Mouse (Mus musculus): ENCODE results near the gene Cped1. TPM values are rescaled to one million over a fixed set of nuclear protein-coding genes. Genes with fewer than 3 reads are reported as not detected.
A peak's percentile ranks its signal among the peaks of the same experiment; 100 is the strongest.
"Not testable (repeated sequence)": the region's sequence is repeated elsewhere in the genome, so short reads cannot be mapped to it uniquely, and the experiment has no call there.

Gene Cped1
- total and polyA plus RNA-seq, 3 experiments: 6.9 to 23.3 (median 23.0) TPM

GRCm38 (mm10) chr6:22035408-22035807 is 49.7 kb downstream of the Cped1 start:
- TF ChIP-seq EP300 (IDR thresholded peaks at IDR 0.05; ENCODE audit: insufficient read depth, low read depth, low read length): no peak
- no peak for TF ChIP-seq POLR2A (IDR thresholded peaks at IDR 0.05; ENCODE audit: insufficient read depth, low read depth, low read length)
- TF ChIP-seq CTCF (IDR thresholded peaks at IDR 0.05): no peak
- Histone ChIP-seq H3K36me3 (ENCODE audit: control insufficient read depth, insufficient read depth, low read length) (peaks cover 8% of the 10 kb centered on the region), H3K4me3 (no peak overlapping the region), H3K4me1 (ENCODE audit: control insufficient read depth, insufficient read depth, low read length) (peaks cover 12% of the 10 kb centered on the region), H3K27ac (no peak overlapping the region), H3K27me3 (ENCODE audit: control insufficient read depth, insufficient read depth, low read length) (no peaks in the 10 kb centered on the region), H3K9ac (ENCODE audit: low read depth, low read length) (no peak overlapping the region), H3K79me2 (replicated peaks; ENCODE audit: control insufficient read depth, insufficient read depth, low read length) (peaks cover 3% of the 10 kb centered on the region)
- intact Hi-C loops (cut with DNase I): no loop called here
- WGBS: 65% methylated on average over 6 of the region's 6 CpGs
- no peak for DNase-seq

- Histone ChIP-seq H3K27ac (no peak overlapping the region), H3K9ac (ENCODE audit: low read depth, low read length) (no peak overlapping the region)
These were observed 50.2 kb downstream of the Cped1 start for GRCm38 (mm10) chr6:22035895-22036294.

GRCm38 (mm10) chr6:22036396-22036795 is 50.7 kb downstream of the Cped1 start:
- Histone ChIP-seq H3K27me3 (ENCODE audit: control insufficient read depth, insufficient read depth, low read length) (no peaks in the 10 kb centered on the region), H3K79me2 (replicated peaks; ENCODE audit: control insufficient read depth, insufficient read depth, low read length) (peaks cover 3% of the 10 kb centered on the region), H3K9ac (ENCODE audit: low read depth, low read length) (no peak overlapping the region), H3K27ac (no peak overlapping the region), H3K4me1 (ENCODE audit: control insufficient read depth, insufficient read depth, low read length) (peaks cover 12% of the 10 kb centered on the region), H3K4me3 (no peak overlapping the region), H3K36me3 (ENCODE audit: control insufficient read depth, insufficient read depth, low read length) (peaks cover 8% of the 10 kb centered on the region)
- WGBS: 82% methylated on average over 8 of the region's 8 CpGs
- DNase-seq: no peak
- TF ChIP-seq CTCF (IDR thresholded peaks at IDR 0.05): no peak
- no peak for TF ChIP-seq EP300 (IDR thresholded peaks at IDR 0.05; ENCODE audit: insufficient read depth, low read depth, low read length)
- no peak for TF ChIP-seq POLR2A (IDR thresholded peaks at IDR 0.05; ENCODE audit: insufficient read depth, low read depth, low read length)
- intact Hi-C loops (cut with DNase I): loop anchor here (2.0 kb wide), 1 partner anchor 16 kb away; no protein-coding TSS in a partner anchor

More at GRCm38 (mm10) chr6:22035895-22036294, 50.2 kb downstream of the Cped1 start:
- 96% methylated on average over 3 of the region's 3 CpGs for WGBS
- TF ChIP-seq EP300 (IDR thresholded peaks at IDR 0.05; ENCODE audit: insufficient read depth, low read depth, low read length) (no peak), POLR2A (IDR thresholded peaks at IDR 0.05; ENCODE audit: insufficient read depth, low read depth, low read length) (no peak), CTCF (IDR thresholded peaks at IDR 0.05) (no peak)
- H3K27me3 ChIP-seq (ENCODE audit: control insufficient read depth, insufficient read depth, low read length): no peaks in the 10 kb centered on the region
- intact Hi-C loops (cut with DNase I): loop anchor here (2.0 kb wide), 1 partner anchor 15 kb away; no protein-coding TSS in a partner anchor
- peaks cover 8% of the 10 kb centered on the region for H3K36me3 ChIP-seq (ENCODE audit: control insufficient read depth, insufficient read depth, low read length)
- no peak overlapping the region for H3K4me3 ChIP-seq
- peaks cover 12% of the 10 kb centered on the region for H3K4me1 ChIP-seq (ENCODE audit: control insufficient read depth, insufficient read depth, low read length)
- peaks cover 3% of the 10 kb centered on the region for H3K79me2 ChIP-seq (replicated peaks; ENCODE audit: control insufficient read depth, insufficient read depth, low read length)
- no peak for DNase-seq

- Histone ChIP-seq H3K36me3 (ENCODE audit: control insufficient read depth, insufficient read depth, low read length) (peaks cover 8% of the 10 kb centered on the region), H3K4me3 (no peak overlapping the region), H3K9ac (ENCODE audit: low read depth, low read length) (no peak overlapping the region), H3K27ac (peak overlapping the region; percentile 58), H3K79me2 (replicated peaks; ENCODE audit: control insufficient read depth, insufficient read depth, low read length) (peaks cover 3% of the 10 kb centered on the region), H3K4me1 (ENCODE audit: control insufficient read depth, insufficient read depth, low read length) (peaks cover 12% of the 10 kb centered on the region), H3K27me3 (ENCODE audit: control insufficient read depth, insufficient read depth, low read length) (no peaks in the 10 kb centered on the region)
- WGBS: 43% methylated on average over 1 of the region's 1 CpGs
- no peak for TF ChIP-seq POLR2A (IDR thresholded peaks at IDR 0.05; ENCODE audit: insufficient read depth, low read depth, low read length)
- TF ChIP-seq EP300 (IDR thresholded peaks at IDR 0.05; ENCODE audit: insufficient read depth, low read depth, low read length): no peak
- no peak for TF ChIP-seq CTCF (IDR thresholded peaks at IDR 0.05)
- intact Hi-C loops (cut with DNase I): loop anchor here (2.0 kb wide), 1 partner anchor 16 kb away; no protein-coding TSS in a partner anchor
- DNase-seq: no peak
These were observed 51.2 kb downstream of the Cped1 start for GRCm38 (mm10) chr6:22036911-22037310.

- H3K79me2 ChIP-seq (replicated peaks; ENCODE audit: control insufficient read depth, insufficient read depth, low read length): peaks cover 3% of the 10 kb centered on the region
- TF ChIP-seq POLR2A (IDR thresholded peaks at IDR 0.05; ENCODE audit: insufficient read depth, low read depth, low read length): no peak
- TF ChIP-seq EP300 (IDR thresholded peaks at IDR 0.05; ENCODE audit: insufficient read depth, low read depth, low read length): no peak
- TF ChIP-seq CTCF (IDR thresholded peaks at IDR 0.05): no peak
- intact Hi-C loops (cut with DNase I): loop anchor here (2.0 kb wide), 1 partner anchor 17 kb away; no protein-coding TSS in a partner anchor
- no peaks in the 10 kb centered on the region for H3K27me3 ChIP-seq (ENCODE audit: control insufficient read depth, insufficient read depth, low read length)
- peak overlapping the region; percentile 58 for H3K27ac ChIP-seq
- no peak for DNase-seq
- WGBS: 48% methylated on average over 4 of the region's 4 CpGs
- H3K36me3 ChIP-seq (ENCODE audit: control insufficient read depth, insufficient read depth, low read length): peaks cover 8% of the 10 kb centered on the region
- H3K4me3 ChIP-seq: no peak overlapping the region
- no peak overlapping the region for H3K9ac ChIP-seq (ENCODE audit: low read depth, low read length)
- H3K4me1 ChIP-seq (ENCODE audit: control insufficient read depth, insufficient read depth, low read length): peaks cover 12% of the 10 kb centered on the region
These were observed 51.8 kb downstream of the Cped1 start for GRCm38 (mm10) chr6:22037441-22038050.

- intact Hi-C loops (cut with DNase I); H3K36me3 ChIP-seq (ENCODE audit: control insufficient read depth, insufficient read depth, low read length); H3K27me3 ChIP-seq (ENCODE audit: control insufficient read depth, insufficient read depth, low read length); H3K9ac ChIP-seq (ENCODE audit: low read depth, low read length); H3K4me3 ChIP-seq; DNase-seq; H3K27ac ChIP-seq; H3K79me2 ChIP-seq (replicated peaks; ENCODE audit: control insufficient read depth, insufficient read depth, low read length): not testable (repeated sequence)
- WGBS: 82% methylated on average over 7 of the region's 7 CpGs
- H3K4me1 ChIP-seq (ENCODE audit: control insufficient read depth, insufficient read depth, low read length): peaks cover 12% of the 10 kb centered on the region
- TF ChIP-seq CTCF (IDR thresholded peaks at IDR 0.05): peak; percentile 45
These were observed 54.0 kb downstream of the Cped1 start for GRCm38 (mm10) chr6:22039666-22040065.

All from heart, adult 2 months (tissue).